Mouse (Mus musculus) erythroblast, embryonic 14.5 days (primary cell): ENCODE results near the gene Phex. TPM values are rescaled to one million over a fixed set of nuclear protein-coding genes. Genes with fewer than 3 reads are reported as not detected.

Experiments used
- H3K27me3 ChIP-seq: 2 replicates; pipeline ENCODE4 v1.6.1; 2012; ENCODE audit warnings: inconsistent platforms; ENCODE audit not compliant: control insufficient read depth
- H3K36me3 ChIP-seq: 2 replicates; pipeline ENCODE4 v1.6.1; 2012; ENCODE audit warnings: mild to moderate bottlenecking, inconsistent platforms; ENCODE audit not compliant: control insufficient read depth
- H3K4me1 ChIP-seq: 2 replicates; pipeline ENCODE4 v1.6.1; 2012; ENCODE audit warnings: inconsistent platforms; ENCODE audit not compliant: control insufficient read depth
- H3K4me3 ChIP-seq: replicated peaks from 2 replicates; pipeline ENCODE3; 2012; ENCODE audit warnings: moderate library complexity, mild to moderate bottlenecking, inconsistent platforms
- H3K9me3 ChIP-seq: 2 replicates; pipeline ENCODE4 v1.6.1; 2012; ENCODE audit warnings: low read length, inconsistent platforms, mixed read lengths; ENCODE audit not compliant: control insufficient read depth
- GATA1 ChIP-seq: IDR thresholded peaks from 2 replicates; pipeline ENCODE4 v1.6.1; 2012; ENCODE audit warnings: low read length, inconsistent platforms, mixed read lengths
- TAL1 ChIP-seq: IDR thresholded peaks from 3 replicates; pipeline ENCODE4 v1.6.1; 2012; ENCODE audit warnings: low read length, inconsistent platforms, mixed read lengths
- polyA plus RNA-seq: library from polyadenylated mRNA; stranded (reverse); fragments of >175 nt; gene quantifications from 2 replicates; pipeline ENCODE4 v1.2.3, GENCODE M21; 2012

Phex gene
- polyA plus RNA-seq, 1 experiment = not detected

DNA sequence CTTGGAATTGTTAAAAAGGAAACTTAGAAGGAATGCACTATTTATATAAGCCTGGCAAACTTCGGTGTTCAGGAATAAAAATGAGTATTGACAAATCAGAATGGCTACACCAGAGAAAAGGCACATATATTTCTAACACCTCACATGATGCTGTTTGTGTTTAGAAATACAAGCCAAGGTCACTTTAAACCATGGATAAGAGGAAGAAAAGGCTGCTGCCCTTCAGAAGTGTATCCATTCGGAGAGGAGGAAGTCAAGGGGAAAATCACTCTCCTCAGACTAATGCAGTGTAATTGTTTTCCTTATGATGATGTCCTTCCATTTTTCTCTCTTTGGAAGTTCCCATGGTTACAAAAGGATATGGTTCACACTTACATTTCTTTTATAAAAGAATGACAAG lies 251.7 kb downstream of the Phex start:
- Histone ChIP-seq H3K36me3 (no peaks in the 10 kb centered on the region), H3K27me3 (no peaks in the 10 kb centered on the region), H3K9me3 (peaks cover 5% of the 10 kb centered on the region), H3K4me3 (no peak overlapping the region), H3K4me1 (no peaks in the 10 kb centered on the region)
- TF ChIP-seq TAL1 = no peak
- no peak for TF ChIP-seq GATA1

DNA sequence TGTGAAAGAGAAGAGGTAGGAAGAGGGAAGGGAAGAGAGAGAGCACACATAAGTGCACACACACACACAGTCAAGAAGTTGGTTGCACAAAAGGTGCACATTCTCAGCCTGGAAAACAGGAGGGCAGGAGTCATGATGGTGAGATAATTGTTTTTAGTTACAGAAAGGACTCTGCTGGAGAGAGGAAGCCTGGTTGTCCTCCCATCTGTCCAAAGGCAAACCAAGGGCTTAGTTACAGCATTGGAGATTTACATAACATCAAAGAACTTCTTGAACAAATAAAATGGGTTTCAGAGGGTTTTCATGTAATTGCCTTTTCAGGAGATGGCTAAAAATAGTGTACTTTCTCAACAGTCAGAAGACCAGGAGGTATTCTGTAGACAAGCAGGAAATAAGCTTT lies 270.4 kb downstream of the Phex start:
- no peaks in the 10 kb centered on the region for H3K36me3 ChIP-seq
- no peaks in the 10 kb centered on the region for H3K9me3 ChIP-seq
- TF ChIP-seq TAL1 = no peak
- no peak for TF ChIP-seq GATA1

DNA sequence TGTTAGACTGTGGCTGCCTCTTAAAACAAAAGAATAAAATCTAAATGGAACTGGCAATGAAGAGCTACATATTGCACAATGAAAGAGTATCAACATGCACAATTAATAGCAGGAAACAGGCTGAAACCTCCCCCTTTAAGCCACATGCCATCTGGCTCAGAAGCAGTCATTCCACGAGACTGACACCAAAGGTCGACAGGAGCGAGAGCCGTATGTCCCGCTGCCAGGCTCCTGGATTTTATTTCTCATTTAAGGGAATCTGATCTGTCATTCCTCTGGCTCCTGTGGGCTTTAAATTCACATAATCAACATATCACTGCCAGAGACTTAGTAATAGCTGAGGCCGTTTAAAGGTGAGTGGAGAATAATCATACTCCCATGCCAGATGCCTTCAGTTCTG lies 275.5 kb downstream of the Phex start:
- Histone ChIP-seq H3K36me3 (no peaks in the 10 kb centered on the region), H3K9me3 (no peaks in the 10 kb centered on the region), H3K4me3 (no peak overlapping the region), H3K4me1 (no peaks in the 10 kb centered on the region), H3K27me3 (no peaks in the 10 kb centered on the region)
- TF ChIP-seq GATA1 (no peak), TAL1 (no peak)

More for the DNA sequence above, 270.4 kb downstream of the Phex start:
- Histone ChIP-seq H3K4me1 (no peaks in the 10 kb centered on the region), H3K4me3 (no peak overlapping the region), H3K27me3 (no peaks in the 10 kb centered on the region)

Other genes starting within 250 kb of the Phex start
- 0.35 and 0.54 TPM in 2 replicates for gene Sms, start 77.0 kb upstream of the Phex start, polyA plus RNA-seq
- 0.03 TPM in 1 of 2 replicates, not detected in the other for gene Yy2, start 153.7 kb upstream of the Phex start, polyA plus RNA-seq
- gene Mbtps2, start 183.4 kb upstream of the Phex start, polyA plus RNA-seq = not detected in 2 replicates